Mouse (Mus musculus): Measurements from ENCODE around the gene Samd10.
A peak's percentile ranks its signal among the peaks of the same experiment; 100 is the strongest.

Samd10 gene

DNA sequence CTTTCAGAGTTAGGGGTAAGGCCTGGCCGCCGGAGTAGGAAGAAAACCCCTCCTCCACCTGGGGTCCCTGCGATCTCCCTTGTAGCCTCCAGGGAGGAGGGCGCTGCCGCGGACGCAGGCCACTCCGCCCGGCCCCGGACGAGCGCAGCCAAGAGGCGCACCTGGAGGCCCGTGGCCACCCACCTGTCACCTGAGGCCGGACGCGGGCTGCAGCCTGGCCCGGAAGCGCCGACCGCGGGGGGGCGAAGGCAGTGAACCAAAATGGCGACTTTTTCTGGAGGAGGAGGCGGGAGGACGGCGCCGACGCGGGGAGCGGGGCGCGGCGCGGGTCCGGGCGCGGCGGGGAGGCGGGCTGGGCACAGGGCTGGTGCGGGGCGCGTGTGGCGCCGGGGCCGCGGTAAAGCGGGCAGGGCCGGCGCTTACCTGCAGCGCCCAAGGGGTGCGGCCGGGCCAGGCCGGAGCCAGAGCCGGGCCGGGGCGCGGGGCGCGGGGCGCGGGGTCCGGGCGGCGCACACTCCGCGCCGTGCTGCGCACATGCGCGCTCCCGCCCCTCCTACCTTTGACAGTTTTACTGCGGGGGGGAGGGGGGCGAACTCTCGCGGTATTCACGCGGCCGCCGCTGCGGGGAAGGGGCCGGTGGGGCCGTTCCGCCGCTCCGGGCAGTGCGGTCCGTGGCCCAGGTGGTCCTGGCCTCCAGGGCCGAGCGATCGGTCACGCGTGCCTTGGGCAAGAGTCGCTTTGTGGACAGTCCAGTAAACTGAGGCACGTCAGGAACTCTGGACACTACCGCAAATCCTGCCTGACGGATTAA lies 6.6 kb downstream of the Samd10 start, which contains the start of gene Zfp512b:
Zfp512b (minus strand) TSS at position 573 of the 811 bp plus-strand sequence.
- peak; percentile 77 to 78 for DNase-seq

DNA sequence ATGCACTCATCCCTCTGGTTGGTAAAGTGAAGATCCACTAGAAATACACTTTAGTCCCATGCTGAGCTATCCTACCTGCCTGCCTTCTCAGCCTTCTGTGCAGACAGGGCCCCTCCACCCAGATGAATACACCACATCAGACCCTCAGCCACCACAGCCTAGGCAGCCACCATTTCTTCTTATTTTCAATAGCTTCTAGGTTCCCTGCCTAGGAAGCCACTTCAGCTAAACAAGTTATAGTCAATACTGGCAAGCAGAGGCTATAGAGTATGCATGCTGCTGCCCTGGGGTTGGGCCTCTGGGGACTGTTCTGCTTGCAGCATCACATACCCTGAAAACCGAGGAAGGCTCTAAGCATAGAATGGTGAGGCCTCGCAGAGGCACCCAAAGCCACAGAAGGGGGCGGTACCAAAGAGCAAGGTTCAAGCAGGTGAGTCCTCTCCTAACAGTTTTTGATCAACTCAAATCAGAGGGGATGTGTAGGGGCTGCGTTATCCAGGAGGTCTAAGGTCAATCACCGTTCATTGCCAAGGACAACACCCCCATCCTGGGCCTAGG lies 7.4 kb downstream of the Samd10 start, which contains the start of gene Prpf6:
Prpf6 (plus strand) TSS at position 341 of the 558 bp plus-strand sequence.
- DNase-seq = peak; percentile 42 to 46

- no peak for DNase-seq
Measured at GRCm38 (mm10) chr2:181590471-181590870, 8.5 kb downstream of the Samd10 start.

GRCm38 (mm10) chr2:181589732-181590105 lies 9.3 kb downstream of the Samd10 start:
- DNase-seq = no peak

DNA sequence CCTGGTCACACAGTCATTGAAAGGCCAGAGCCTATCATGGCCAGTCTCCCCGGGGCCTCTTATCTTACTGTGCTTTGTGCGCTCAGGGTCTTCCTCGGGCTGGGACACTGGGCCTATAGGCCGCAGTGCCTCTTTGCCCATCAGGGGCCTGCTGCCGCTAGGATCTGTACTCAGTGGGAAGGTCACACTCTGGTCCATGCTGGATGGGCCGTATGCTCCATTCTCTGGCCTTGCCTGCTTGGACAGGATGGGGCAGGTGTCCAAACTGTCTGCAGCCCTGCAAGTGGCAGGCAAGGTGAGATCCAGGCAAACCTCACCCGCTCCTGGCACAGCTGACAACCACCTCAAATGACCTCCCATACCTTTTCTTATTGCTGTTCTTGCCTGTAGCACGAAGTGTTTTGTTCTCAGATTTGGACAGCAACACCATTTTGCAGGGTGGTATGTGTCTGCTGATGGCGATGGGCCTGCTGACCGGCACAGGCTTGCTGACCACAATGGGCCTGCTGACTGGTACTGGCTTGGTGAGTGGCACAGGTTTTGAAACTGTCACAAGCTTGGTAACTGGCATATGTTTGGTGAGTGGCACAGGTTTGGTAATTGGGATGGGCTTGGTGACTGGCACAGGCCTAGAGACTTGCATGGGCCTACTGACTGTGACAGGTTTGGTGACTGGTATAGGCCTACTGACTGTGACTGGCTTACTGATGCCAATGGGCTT lies 9.8 kb downstream of the Samd10 start:
- DNase-seq = no peak

GRCm38 (mm10) chr2:181588229-181588780 lies 10.7 kb downstream of the Samd10 start:
- DNase-seq = no peak

DNA sequence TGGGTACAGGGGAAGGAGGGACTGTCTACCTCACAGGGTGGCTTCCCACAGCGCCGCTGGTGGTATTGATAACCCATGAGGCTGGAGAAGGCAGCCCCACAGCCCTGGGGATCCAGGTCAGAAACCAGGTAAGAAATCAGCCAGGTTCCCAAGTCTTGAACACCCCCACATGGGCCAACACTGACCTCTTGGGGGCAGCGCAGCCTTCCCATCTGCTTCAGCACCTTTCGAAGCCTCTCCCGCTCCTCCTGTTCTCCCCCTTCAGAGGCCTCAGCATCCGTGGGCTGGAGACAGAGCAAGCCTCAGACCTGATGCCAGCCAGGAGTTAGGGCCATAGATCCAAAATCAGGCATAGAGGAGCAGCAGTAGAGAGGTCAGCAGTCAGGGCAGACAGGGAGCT lies 11.2 kb downstream of the Samd10 start:
- DNase-seq = no peak

DNA sequence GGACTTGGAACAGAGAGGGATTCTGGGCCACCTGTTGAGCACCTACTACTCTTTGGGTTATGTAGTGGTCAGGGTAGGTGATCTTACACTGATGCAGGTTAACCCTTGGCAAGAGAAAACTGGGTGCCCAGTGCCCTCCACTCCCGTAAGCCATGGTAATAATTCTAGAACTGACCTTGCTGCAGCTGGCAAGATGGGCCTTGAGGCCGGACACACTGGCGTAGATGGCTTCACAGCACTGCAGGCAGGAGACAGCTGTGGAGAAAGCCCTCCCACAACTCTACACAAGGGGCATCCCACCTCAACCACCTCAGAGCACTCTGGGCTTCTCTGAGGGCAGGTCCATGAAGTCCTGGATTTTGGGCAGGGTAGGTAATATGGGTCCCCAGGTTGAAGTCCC lies 12.9 kb downstream of the Samd10 start:
- no peak for DNase-seq

- no peak for DNase-seq
Measured at GRCm38 (mm10) chr2:181585506-181585905, 13.5 kb downstream of the Samd10 start.

DNA sequence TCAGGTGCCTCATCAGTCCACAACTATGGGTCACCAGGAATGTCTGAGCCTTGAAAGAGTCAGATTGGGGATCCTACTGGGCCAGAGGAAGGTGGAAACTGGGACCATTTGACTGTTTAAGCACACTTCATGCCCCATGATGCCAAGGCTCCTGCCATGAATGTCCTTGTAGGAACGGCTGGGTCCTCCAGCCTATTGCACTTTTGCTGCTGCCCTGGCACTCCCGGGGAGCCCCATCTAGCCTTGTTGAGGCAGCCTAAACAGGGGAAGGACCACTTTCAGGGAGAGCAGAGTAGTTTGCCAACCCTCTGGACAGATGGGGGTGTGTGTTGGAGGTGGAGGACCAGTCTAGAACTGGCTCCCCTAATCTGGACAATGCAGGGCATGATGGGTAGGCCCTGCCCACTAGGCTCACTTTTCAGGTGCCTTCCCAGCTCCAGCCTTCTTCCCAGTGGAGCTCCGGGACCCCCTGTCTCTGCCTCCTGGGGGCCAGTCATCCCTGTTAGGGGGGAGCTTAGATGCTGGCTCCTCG lies 14.5 kb downstream of the Samd10 start, which contains the start of gene Uckl1:
Uckl1 (minus strand) TSS at position 482 of the 532 bp plus-strand sequence.
- no peak for DNase-seq

DNA sequence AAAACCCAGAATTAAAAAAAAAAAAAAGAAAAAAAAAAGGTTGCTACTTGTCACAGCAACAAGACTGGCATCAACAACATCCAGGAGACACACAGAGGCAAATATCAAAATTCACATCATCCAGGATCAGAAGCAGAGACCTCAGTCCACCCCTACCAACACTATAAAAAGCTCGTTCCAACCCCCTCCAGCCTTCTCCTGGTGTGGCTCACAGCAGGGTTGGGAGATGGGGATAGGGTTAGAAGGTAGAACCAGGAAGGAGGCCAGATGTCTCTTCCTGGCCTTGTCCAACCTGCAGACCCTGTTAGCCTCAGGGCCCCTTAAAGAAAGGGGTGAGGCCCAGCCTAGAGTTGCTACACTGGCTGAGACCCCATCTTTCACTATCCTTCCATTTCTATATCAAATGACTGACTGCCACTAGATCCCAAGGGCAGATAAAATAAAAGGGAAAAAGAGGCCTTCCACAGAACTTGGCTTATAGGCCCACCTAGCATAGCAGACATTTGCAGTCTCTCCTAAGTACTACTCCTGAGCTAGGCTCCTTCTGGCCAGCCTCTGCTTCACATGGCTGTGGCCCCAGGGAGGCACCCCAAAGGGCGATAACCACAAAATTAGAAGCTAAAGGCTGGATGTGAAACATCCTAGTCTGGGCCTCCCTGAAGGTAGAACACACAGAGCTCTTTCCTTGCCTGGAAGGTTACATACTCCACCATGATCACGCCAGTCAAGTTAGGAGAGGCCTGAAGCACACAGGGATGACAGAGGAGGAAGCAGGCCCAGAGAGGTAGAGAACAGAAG lies 15.4 kb downstream of the Samd10 start:
- no peak for DNase-seq

- DNase-seq = no peak
Measured at GRCm38 (mm10) chr2:181582939-181583338, 16.1 kb downstream of the Samd10 start.

GRCm38 (mm10) chr2:181582358-181582757 lies 16.7 kb downstream of the Samd10 start:
- DNase-seq = no peak

- peak; percentile 88 for DNase-seq
Measured at GRCm38 (mm10) chr2:181581402-181582120, 17.5 kb downstream of the Samd10 start.

GRCm38 (mm10) chr2:181581016-181581401 lies 18.0 kb downstream of the Samd10 start:
- DNase-seq = peak; percentile 90

GRCm38 (mm10) chr2:181580131-181580772 lies 18.8 kb downstream of the Samd10 start:
- no peak for DNase-seq

- DNase-seq = no peak
Measured at GRCm38 (mm10) chr2:181579681-181580080, 19.3 kb downstream of the Samd10 start.

DNA sequence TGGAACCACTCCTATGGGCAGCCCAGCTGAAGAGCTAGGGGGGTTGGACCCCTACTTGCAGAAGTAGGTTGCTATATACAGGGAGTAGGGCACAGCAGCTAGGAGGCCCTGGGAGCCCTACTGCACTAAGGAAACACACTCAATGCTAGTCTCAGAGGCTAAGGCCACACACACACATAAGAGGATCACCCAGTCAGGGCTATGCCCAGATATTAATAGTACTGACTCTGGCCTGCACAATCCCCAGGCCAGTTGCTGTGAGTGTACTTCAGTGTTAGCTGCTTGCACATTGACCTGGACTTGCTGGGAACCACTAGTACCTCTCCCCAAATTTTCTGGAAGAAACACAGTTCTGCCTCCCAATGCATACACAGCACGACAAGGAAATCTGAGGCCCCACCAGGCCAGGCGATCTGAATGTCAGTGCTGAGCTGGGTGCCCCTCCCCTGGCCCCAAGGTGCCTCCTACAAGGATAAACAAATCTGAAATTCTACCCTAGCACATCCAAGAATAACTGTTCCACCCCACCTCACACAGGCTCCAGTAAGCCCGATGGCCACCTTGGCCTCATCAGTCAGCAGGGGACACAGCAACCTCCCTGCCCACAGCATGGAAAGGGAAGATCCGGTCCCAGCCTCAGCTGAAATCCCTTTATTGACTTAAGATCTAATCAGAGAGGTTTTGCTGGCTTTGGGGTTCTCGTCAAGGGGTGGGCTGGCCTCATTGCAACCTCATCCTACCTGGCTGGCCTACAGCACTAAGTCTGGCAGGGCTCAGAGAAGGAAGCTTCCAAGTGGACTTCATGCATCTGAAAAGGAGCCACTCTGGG lies 20.0 kb downstream of the Samd10 start:
- no peak for DNase-seq

GRCm38 (mm10) chr2:181577981-181578581 lies 20.9 kb downstream of the Samd10 start:
- DNase-seq = no peak

GRCm38 (mm10) chr2:181577126-181577525 lies 21.9 kb downstream of the Samd10 start:
- DNase-seq = no peak
